Mouse (Mus musculus) stomach, postnatal 0 days (tissue): ENCODE data around the gene Gabpb2. TPM values are rescaled to one million over a fixed set of nuclear protein-coding genes. Genes with fewer than 3 reads are reported as not detected.

Experiments used
- ATAC-seq: fragments of 200-750 bp; cut with Nextera tagmentation; 2 replicates; pipeline ENCODE4 v1.8.0; 2017; ENCODE audit not compliant: low FRiP score, low TSS enrichment
- DNase-seq: peaks from one replicate; pipeline ENCODE4 v3.0.0-alpha.2; 2016; ENCODE audit warnings: low spot score
- H3K27ac ChIP-seq: fragments of 300-500 bp; sonication (generic); replicated peaks from 2 replicates; pipeline ENCODE4 v1.5.1; 2014; ENCODE audit warnings: mild to moderate bottlenecking, control low read depth
- H3K27me3 ChIP-seq: fragments of 300-500 bp; sonication (generic); 2 replicates; pipeline ENCODE4 v1.6.1; 2014; ENCODE audit warnings: low read length; ENCODE audit not compliant: control insufficient read depth, insufficient read depth
- H3K36me3 ChIP-seq: fragments of 300-500 bp; sonication (generic); 2 replicates; pipeline ENCODE4 v1.6.1; 2014; ENCODE audit warnings: low read length, mixed read lengths; ENCODE audit not compliant: control insufficient read depth, insufficient read depth
- H3K4me1 ChIP-seq: fragments of 300-500 bp; sonication (generic); replicated peaks from 2 replicates; pipeline ENCODE4 v1.6.1; 2014; ENCODE audit warnings: antibody characterized with exemption; ENCODE audit not compliant: control insufficient read depth, insufficient read depth
- H3K4me2 ChIP-seq: fragments of 300-500 bp; sonication (generic); replicated peaks from 2 replicates; pipeline ENCODE4 v1.6.1; 2014; ENCODE audit warnings: low read depth, mild to moderate bottlenecking, control low read depth, moderate library complexity
- H3K4me3 ChIP-seq: fragments of 300-500 bp; sonication (generic); 2 replicates; pipeline ENCODE4 v1.5.1; 2014; ENCODE audit warnings: low read depth, low read length, control low read depth
- H3K9ac ChIP-seq: fragments of 300-500 bp; sonication (generic); 2 replicates; pipeline ENCODE4 v1.6.1; 2014; ENCODE audit warnings: mild to moderate bottlenecking, low read length, control low read depth, mixed read lengths
- H3K9me3 ChIP-seq: fragments of 300-500 bp; sonication (generic); 2 replicates; pipeline ENCODE4 v1.6.1; 2016; ENCODE audit warnings: low read length; ENCODE audit not compliant: control insufficient read depth
- CTCF ChIP-seq: IDR thresholded peaks from 2 replicates; pipeline ENCODE4 v1.5.1; 2016; ENCODE audit warnings: antibody characterized with exemption, low read depth, mild to moderate bottlenecking, moderate library complexity
- EP300 ChIP-seq: optimal IDR thresholded peaks from 2 replicates; pipeline ENCODE3; 2016; ENCODE audit warnings: antibody characterized with exemption
- WGBS: fragments of 180-500 bp; shearing (Covaris S2); extraction: QIAGEN DNeasy Blood & Tissue Kit; methylation state at CpG from one replicate; pipeline ENCODE4 v1.1.7; 2014; 5-methylcytosine and 5-hydroxymethylcytosine counted together
- polyA plus RNA-seq: library from polyadenylated mRNA; unstranded; fragments of >200 nt; fragmentation: Nextera tagmentation; extraction: Ambion mirVana; gene quantifications from 2 replicates; pipeline ENCODE4 v1.2.1, GENCODE M21; 2015

The Gabpb2 gene
- polyA plus RNA-seq, result 3.3 and 3.4 TPM in 2 replicates

- peak; percentile 89 for ATAC-seq
- Histone ChIP-seq H3K9me3 (no peaks in the 10 kb centered on the region), H3K4me3 (peak within 1 kb of the TSS; percentile 57), H3K4me1 (peaks cover 2% of the 10 kb centered on the region; the same call in 1 of the 2 replicates), H3K27me3 (no peaks in the 10 kb centered on the region), H3K4me2 (peak within 1 kb of the TSS; percentile 65), H3K36me3 (peaks cover 5% of the 10 kb centered on the region; the same call in 1 of the 2 replicates), H3K27ac (peak within 1 kb of the TSS; percentile 98), H3K9ac (peak within 1 kb of the TSS; percentile 80)
- peak; percentile 90 for TF ChIP-seq CTCF
- peak; percentile 82 for TF ChIP-seq EP300
- DNase-seq, result peak; percentile 97
- WGBS, result 0% methylated on average over 51 of the region's 56 CpGs
Observed at GRCm38 (mm10) chr3:95217255-95218134, at the start of gene Gabpb2. Gene Gabpb2, minus strand, starts transcription at chr3:95217916.

GRCm38 (mm10) chr3:95266052-95266451 lies 48.3 kb upstream of the Gabpb2 start:
- H3K9me3 ChIP-seq, result no peaks in the 10 kb centered on the region
- ATAC-seq, result no peak
- 94% methylated on average over 3 of the region's 3 CpGs for WGBS
- TF ChIP-seq EP300, result no peak
- peak; percentile 17; the same call in 1 of the 2 replicates for TF ChIP-seq CTCF
- DNase-seq, result no peak
- no peak overlapping the region for H3K4me3 ChIP-seq
- H3K4me2 ChIP-seq, result no peak overlapping the region
- H3K27ac ChIP-seq, result no peak overlapping the region
- no peak overlapping the region for H3K9ac ChIP-seq
- H3K36me3 ChIP-seq, result no peaks in the 10 kb centered on the region; the same call in 1 of the 2 replicates
- H3K4me1 ChIP-seq, result no peaks in the 10 kb centered on the region
- H3K27me3 ChIP-seq, result no peaks in the 10 kb centered on the region

- peaks cover 2% of the 10 kb centered on the region; the same call in 1 of the 2 replicates for H3K36me3 ChIP-seq
- no peak overlapping the region for H3K9ac ChIP-seq
- DNase-seq (no peak), ATAC-seq (no peak)
- 77% methylated on average over 1 of the region's 1 CpGs for WGBS
- H3K4me1 ChIP-seq, result no peaks in the 10 kb centered on the region
- TF ChIP-seq EP300 (no peak), CTCF (no peak)
- no peak overlapping the region for H3K4me2 ChIP-seq
- no peaks in the 10 kb centered on the region for H3K27me3 ChIP-seq
- no peak overlapping the region for H3K4me3 ChIP-seq
- no peak overlapping the region for H3K27ac ChIP-seq
- H3K9me3 ChIP-seq, result no peaks in the 10 kb centered on the region
Observed at GRCm38 (mm10) chr3:95264724-95265123, 47.0 kb upstream of the Gabpb2 start.

DNA sequence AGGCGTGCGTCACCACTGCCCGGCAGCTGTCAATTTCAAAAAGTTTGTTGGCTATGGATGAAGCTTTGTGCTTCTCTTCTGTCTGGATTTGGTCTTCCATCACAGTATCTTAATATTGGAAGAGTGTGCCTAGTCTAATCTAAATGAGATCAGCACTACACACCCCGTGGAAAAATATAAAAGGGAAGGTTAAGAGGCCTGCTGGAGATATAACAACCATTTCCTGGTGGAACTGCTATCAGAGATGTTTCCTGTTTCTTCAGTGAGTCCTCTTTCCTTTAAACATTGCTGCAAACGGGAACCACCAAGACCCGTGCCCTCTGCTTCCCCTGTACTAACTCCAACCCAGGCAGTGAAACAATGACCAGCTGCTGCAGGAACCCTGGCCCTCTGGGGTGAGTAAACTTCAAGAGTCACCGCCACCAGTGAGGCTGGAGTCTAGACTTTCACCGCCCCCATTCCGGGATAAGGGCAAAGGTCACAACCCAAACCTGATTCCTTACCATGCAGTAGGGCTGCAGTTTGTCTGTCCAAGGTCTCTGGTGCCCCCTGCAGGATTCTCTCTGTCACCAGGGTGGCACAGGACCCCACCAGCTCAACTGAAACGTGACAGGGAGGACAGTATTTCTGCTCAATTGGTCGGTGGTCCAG lies 45.5 kb upstream of the Gabpb2 start:
- WGBS, result 48% methylated on average over 11 of the region's 11 CpGs
- Histone ChIP-seq H3K4me2 (no peak overlapping the region), H3K9ac (no peak overlapping the region), H3K4me1 (no peaks in the 10 kb centered on the region), H3K27me3 (no peaks in the 10 kb centered on the region), H3K9me3 (no peaks in the 10 kb centered on the region), H3K4me3 (no peak overlapping the region), H3K27ac (0 out of 2 replicates have a peak overlapping the region, but pooled peaks have one; percentile 30), H3K36me3 (peaks cover 2% of the 10 kb centered on the region; the same call in 1 of the 2 replicates)
- DNase-seq (peak; percentile 80), ATAC-seq (peak; percentile 66)
- no peak for TF ChIP-seq EP300
- TF ChIP-seq CTCF, result peak; percentile 84

- no peak overlapping the region for H3K27ac ChIP-seq
- H3K9me3 ChIP-seq, result no peaks in the 10 kb centered on the region
- no peak overlapping the region for H3K4me2 ChIP-seq
- DNase-seq (no peak), ATAC-seq (no peak)
- H3K27me3 ChIP-seq, result no peaks in the 10 kb centered on the region
- H3K9ac ChIP-seq, result no peak overlapping the region
- H3K4me3 ChIP-seq, result no peak overlapping the region
- peaks cover 5% of the 10 kb centered on the region; the same call in 1 of the 2 replicates for H3K36me3 ChIP-seq
- WGBS, result 77% methylated on average over 4 of the region's 4 CpGs
- TF ChIP-seq EP300, result no peak
- no peak for TF ChIP-seq CTCF
- no peaks in the 10 kb centered on the region for H3K4me1 ChIP-seq
Observed at GRCm38 (mm10) chr3:95261975-95262374, 44.3 kb upstream of the Gabpb2 start.
